Comparison of ENCODE assay signal across 24 mouse cellular contexts in the genomic region with DNA sequence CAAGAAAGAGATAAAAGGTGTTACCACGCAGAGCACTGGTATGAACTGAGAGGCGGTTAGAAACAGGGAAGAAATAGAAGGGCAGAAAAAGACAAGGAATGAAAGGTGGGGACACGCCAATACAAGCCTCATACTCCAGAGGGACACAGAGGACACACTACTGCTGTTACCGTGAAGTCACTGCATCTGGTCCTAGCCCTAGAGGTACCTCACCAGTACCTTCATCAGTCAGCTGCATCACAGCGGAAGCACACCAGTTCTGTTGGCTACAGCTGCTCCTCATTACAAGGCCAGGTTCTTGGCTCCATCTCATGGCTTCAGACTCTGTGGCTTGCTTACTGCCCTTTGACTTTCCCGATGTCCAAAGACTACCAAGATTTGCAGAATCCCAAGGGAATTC. TPM values are rescaled to one million over a fixed set of nuclear protein-coding genes. Genes with fewer than 3 reads are reported as not detected.
"Had no signal": no experiment of that assay in that cellular context is flagged by ENCODE, and none has a peak within 500 bp of the region (broad histone marks: within the 10 kb centered on the region; RNA-seq: fewer than 3 reads in every experiment).

No protein-coding gene starts in this region.

- H3K36me3 ChIP-seq: limb, embryonic 13.5 days; liver, embryonic 15.5 days; lung, embryonic 15.5 days; midbrain, embryonic 13.5 days; neural tube, embryonic 12.5 days; neural tube, embryonic 15.5 days had no signal

- H3K4me3 ChIP-seq: limb, embryonic 13.5 days; liver, embryonic 15.5 days; lung, embryonic 15.5 days; midbrain, embryonic 13.5 days; neural tube, embryonic 12.5 days; neural tube, embryonic 15.5 days had no signal

- H3K27ac ChIP-seq: limb, embryonic 13.5 days; liver, embryonic 15.5 days; lung, embryonic 15.5 days; midbrain, embryonic 13.5 days; neural tube, embryonic 12.5 days; neural tube, embryonic 15.5 days; stomach, postnatal 0 days had no signal

- DNase-seq: kidney, adult 18-20 months; kidney, postnatal 4 days; left cerebral cortex, postnatal 4 days; lung, postnatal 10 days; lung, postnatal 36 days; right cerebral cortex, postnatal 14 days; right cerebral cortex, postnatal 4 days; thymus, adult 2 months; thymus, postnatal 14 days had no signal

- H3K4me1 ChIP-seq: liver, embryonic 15.5 days; lung, embryonic 15.5 days; midbrain, embryonic 13.5 days; neural tube, embryonic 12.5 days; neural tube, embryonic 15.5 days had no signal

- ATAC-seq: intestine, embryonic 16.5 days; midbrain, embryonic 13.5 days; midbrain, embryonic 16.5 days had no signal

- H3K9me3 ChIP-seq: limb, embryonic 13.5 days; liver, embryonic 15.5 days; lung, embryonic 15.5 days; midbrain, embryonic 13.5 days; neural tube, embryonic 12.5 days; neural tube, embryonic 15.5 days had no signal

- H3K27me3 ChIP-seq: limb, embryonic 13.5 days; liver, embryonic 15.5 days; lung, embryonic 15.5 days; neural tube, embryonic 12.5 days; neural tube, embryonic 15.5 days had no signal

RNA-seq across cellular contexts. Expression of gene Dhrs9, which starts 21.6 kb away (rescaled TPM):
- total RNA-seq: layer of hippocampus, adult 18-20 months; layer of hippocampus, postnatal 14 days; left cerebral cortex, postnatal 14 days; left cerebral cortex, postnatal 4 days had no signal
- polyA plus RNA-seq: kidney, embryonic 16.5 days; limb, embryonic 13.5 days; lung, embryonic 15.5 days; midbrain, embryonic 13.5 days; midbrain, embryonic 16.5 days; neural tube, embryonic 12.5 days; neural tube, embryonic 15.5 days had no signal

RNA-seq across cellular contexts. Expression of gene Abcb11, which starts 59.5 kb away (rescaled TPM):
- total RNA-seq: layer of hippocampus, adult 18-20 months; left cerebral cortex, adult 8-10 months; left cerebral cortex, postnatal 14 days had no signal
- polyA plus RNA-seq: limb, embryonic 13.5 days; midbrain, embryonic 13.5 days; midbrain, embryonic 16.5 days; neural tube, embryonic 12.5 days; stomach, embryonic 14.5 days had no signal
